Mouse (Mus musculus) adipocyte (in vitro differentiated cells): ENCODE measurements around the gene Slc25a51.

Experiments used
- DNase-seq: peaks from one replicate; pipeline ENCODE4 v3.0.0-alpha.2; 2016; ENCODE audit warnings: low spot score

Slc25a51 gene

DNA sequence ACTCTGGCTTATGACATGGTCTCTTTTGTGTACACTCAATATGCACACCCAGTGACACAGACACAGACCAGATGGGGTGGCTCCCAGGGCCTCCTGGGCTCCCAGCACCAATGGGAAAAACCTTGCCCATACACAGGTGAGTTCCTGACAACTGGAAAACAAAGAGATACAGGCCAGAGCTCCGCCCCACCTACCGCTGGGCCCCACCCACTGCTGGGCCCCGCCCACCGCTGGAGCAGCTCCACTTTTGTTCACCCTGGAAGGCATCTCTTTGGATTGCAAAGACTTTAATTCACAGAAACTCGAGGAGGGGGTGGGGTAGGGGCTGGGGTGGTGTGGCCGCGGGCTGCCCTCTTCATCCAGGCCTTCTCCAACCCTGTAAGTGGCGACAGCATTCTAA is 14.8 kb upstream of the Slc25a51 start:
- no peak for DNase-seq

GRCm38 (mm10) chr4:45422640-45423039 is 14.1 kb upstream of the Slc25a51 start:
- no peak for DNase-seq

DNA sequence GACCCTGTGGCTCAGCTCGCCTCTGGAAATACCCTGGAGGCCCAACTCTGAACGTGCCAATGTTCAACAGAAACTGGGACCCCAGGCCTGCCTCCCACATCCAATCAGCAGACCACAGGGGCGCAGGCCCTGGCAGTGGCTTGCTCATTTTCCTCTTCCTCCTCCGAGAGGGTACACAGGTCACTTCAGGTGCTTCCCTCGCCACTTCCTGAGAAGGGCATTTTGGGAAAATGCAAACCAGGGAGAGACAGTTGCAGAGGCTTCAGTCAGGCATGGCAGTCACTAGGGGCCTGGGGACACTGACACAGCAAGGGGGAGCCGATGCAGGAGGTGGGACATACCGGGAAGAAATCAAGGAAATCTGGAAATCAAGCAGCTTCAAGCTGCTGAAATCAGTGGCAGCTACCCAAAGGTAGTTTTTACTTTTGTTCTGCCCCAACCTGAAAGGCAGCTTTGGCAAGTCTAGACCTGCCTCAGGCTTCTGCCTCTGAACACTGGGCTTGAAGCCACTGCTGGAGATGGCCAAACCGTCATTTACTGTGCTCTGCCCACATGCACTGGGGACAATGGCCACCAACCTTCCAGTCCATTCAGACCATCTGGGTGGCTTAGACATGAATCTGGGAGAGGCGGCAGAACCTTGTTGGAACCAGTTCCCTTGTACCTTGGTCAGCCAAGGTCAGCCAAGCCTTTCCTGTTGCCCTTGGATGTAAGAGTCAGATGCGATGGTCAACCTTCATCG is 13.1 kb upstream of the Slc25a51 start:
- DNase-seq, result no peak

DNA sequence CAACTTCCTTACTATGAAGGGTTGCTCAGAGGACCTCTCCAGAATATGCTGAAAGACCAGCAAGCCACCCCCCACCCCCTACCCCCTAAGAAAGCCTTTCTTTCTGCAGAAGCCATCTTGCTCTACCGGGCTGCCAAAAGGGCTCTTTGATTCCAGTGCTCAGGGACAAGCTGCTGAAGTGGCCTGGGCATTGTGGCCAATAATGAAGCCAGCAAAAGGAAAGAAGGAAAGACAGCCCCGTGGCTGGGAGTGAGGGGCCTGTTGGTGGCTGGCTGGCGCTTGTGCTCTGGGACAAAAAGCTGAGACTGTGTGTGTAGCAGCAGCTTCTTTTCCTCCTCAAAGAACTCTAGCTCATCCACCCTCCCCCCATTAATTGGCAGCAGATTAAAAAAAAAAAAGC is 12.2 kb upstream of the Slc25a51 start:
- DNase-seq, result no peak

DNA sequence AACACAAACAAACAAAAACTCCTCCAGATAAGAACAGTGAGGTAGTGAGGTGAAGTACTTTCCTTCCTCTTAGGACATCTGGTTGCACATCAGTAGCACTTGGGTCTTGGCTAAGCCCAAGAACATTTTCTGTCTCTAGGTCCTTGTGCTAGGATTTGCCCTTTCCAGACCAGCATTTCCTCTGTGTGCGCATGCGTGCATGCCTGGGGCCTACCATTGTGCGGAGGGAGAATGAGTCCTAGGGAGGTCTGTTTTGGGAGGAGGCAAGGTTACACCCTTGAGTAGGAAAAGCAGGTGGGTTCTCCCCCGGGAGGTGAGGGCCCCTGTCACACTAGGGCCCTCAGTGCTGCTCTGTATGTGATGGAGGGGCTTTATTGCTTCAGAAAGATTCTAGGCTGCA is 10.5 kb upstream of the Slc25a51 start:
- DNase-seq, result no peak

DNA sequence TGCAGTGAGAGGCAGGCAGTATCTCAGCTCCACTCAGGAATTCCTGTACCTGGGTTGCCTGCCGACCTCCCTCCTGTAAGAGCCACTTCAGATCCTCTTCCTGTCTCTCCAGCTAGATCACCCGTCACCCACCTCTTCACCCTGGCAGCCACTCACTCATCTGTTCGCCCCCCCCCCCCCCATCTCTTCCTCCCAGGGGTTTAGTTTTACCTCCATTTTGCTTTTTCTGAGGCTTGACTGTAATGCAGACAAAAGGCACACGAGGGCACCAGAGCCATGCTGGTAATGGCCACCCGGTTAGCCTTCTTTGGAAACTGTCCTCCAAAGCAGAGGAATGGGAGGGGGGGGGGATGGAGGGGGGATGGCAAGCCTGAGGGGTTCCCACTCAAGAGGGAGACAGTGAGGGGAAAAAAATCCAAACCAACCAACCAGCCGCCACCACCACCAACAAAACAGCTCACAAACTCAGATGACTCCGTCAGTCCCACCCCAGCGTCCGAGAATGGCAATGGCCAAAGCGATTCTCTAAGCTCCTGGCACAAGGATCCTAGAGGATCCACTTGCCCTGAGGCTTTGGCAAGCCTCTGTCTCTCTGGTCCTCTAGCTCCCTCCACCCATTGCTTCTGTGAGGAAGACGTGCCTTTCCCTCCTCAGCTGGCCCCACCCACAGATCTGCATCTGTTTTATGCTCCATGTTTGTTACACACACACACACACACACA is 9.8 kb upstream of the Slc25a51 start:
- DNase-seq, result peak; percentile 68

- no peak for DNase-seq
Measured at GRCm38 (mm10) chr4:45416314-45416713, 7.7 kb upstream of the Slc25a51 start.

DNA sequence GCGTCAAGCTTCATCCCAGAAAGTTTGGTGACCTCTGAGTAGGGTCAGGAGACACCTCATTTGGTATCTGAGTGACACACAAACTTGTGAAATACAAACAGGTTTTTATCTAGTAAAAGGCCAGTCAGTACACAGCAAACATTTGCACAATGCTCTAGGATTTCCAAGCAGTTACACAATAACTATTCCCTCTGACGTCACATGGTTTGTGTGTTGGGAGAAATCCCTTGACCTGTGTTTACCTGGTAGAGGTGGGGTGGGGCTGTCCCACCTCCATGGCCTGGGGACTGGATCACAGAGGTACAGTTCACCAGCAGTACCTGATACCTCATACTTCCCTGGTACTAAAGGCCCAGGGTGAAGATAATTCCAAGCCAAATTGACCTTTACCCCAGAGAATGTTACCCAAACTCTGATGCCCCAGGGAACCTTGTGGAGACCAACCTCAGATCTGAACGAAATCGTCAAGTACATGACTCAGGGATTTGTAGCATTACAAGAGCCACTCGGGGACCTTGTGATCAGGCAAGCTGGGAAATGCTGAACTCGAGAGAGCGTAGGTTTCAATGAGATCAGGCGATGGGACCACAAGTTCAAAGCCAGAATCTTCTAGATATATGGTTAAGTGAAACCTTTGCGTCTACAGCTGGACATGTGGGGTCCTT is 5.2 kb upstream of the Slc25a51 start:
- DNase-seq, result peak; percentile 48

DNA sequence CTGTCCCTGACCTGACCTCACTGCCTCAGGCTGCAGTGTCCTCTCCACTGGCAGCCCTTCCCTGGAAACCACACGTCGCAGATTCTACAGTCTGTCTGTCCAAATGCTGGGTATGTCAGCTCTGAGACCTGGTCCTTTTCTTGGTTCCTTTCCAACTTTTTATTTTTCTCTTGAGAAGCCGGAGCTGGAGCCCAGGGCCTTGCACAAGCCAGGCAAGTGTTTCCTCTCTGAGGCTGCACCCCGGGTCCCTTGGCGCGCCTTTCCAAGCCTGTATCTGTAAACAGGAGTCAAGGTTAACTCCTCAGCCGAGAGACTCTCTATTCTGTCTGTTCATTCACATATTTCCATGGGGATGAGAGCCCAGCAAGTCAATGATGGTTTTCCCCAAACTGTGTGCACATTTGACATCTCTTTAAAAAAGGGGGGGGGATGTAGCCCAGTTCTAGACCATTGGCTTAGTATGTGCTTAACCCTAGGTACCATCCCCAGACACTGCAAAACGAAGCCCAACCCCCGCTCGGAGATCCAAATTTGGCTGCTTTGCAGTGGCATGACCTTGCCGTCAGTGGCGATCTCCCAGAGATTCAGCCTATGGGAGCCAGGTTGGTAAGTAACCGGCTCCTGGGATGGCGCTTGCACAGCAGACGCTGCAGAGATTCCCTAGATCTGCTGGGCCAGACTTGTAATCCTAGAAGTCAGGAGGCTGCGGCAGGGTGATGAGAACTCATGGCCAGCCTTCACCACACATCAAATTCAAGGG is 4.0 kb upstream of the Slc25a51 start:
- peak; percentile 26 for DNase-seq

DNA sequence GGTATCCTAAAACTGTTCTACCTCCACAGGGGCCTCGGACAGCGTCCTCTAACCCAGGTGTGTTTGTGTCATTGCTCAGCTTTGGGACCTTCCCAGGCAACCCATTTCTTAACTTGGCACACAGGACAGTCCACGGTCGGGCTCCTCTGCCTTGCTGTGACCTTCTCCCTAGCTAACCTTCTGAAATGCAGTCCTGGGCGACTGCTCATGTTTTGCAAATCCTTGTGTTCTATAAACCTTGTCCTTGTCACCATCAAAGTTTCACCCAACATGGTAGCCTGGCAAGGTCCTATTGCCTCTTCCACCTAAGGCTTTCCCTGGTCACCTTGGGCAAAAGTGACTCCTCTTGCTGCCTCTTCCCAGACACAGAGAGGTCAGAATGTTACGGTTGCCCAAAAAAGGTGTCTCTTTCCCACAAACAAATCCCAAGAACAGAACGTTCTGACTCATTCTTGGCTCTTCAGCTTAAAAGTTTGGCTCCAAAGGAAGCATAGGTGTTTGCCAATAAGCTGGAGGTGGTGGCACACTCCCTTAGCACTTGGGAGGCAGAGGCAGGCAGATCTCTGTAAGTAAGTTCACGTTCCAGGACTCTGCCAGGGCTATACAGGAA is 2.7 kb upstream of the Slc25a51 start:
- DNase-seq, result no peak

DNA sequence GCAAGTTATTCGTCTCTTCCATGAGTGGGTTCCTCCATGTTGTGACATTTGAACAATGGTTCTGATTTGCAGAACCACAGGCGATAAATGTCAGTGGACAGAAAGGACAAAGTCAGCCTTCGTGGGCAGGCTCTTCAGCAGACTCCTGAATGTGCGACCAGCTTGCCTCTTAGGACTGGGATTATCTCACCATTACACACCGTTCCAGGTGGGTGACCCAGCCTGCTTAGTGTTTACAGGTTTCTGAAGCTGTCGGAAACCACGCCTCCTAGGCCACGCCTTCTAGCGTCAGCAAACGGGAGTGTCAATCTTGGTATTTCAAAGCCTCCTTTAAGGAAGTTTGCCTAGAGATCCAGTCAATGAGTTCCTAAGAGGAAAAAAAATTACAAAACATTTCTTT is 704 bp upstream of the Slc25a51 start:
- peak; percentile 84 for DNase-seq

DNA sequence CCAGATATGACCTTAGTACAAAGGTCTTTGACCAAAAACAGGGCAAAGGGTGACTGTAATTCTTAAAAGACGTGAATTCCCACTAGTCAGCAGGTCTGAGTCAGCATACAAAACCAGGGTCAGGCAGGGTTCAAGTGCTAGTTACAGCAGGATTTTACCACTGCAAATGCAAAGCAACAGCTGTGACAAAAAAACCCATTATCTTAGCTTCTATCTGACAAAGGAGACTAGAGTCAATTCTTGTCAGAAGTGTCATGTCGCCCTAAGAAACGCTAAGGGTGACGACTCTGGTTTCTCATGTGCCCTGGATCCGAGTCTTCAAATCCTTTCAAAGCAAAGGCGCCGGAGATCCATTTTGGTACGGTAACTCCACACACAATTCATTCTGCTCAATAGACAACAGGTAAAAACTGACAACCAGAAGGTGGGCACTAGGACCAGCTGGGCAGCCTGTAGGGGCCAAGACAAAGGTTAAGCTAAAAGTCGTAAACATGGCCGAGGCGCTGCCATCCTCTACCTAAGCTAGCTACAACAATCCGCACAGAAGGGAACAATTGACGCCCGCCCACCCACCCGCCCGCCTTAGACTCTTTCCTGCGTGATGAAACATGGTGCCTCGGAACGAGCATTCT is 747 bp downstream of the Slc25a51 start:
- peak; percentile 71 for DNase-seq

DNA sequence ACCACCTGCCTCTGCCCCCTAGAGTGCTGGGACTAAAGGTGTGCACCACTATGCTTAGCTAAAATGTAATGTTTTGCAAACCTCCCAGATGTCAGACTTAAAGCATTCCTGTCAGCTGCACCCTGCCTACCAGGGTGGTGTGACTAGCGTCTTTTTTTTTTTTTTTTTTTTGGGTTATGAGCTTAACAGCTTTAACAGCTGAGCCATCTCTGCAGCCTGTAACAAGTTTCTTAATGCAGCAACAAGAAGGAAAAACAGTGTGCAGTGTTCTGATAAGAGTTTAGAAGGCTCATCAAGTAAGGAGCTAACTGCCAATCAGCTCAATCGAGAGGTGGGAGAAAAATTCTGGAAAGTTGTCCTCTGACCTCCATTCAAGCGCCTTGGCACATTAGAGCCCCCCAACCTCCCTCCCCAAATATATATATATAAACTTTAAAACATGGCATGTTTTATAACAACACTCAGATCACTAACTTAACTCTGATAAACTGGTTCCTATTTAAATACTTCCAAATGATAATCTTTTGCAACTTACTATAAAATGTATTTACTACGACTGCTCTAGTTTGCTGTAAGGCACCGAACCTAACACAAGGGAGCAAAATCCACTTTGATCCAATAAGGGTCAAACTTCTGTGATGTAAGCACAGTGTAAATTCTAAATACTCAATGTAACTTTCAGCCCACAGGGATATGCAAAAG is 1.4 kb downstream of the Slc25a51 start:
- no peak for DNase-seq

GRCm38 (mm10) chr4:45406397-45406796 is 2.2 kb downstream of the Slc25a51 start:
- DNase-seq, result peak; percentile 31

- DNase-seq, result no peak
Measured at GRCm38 (mm10) chr4:45405315-45405714, 3.3 kb downstream of the Slc25a51 start.

DNA sequence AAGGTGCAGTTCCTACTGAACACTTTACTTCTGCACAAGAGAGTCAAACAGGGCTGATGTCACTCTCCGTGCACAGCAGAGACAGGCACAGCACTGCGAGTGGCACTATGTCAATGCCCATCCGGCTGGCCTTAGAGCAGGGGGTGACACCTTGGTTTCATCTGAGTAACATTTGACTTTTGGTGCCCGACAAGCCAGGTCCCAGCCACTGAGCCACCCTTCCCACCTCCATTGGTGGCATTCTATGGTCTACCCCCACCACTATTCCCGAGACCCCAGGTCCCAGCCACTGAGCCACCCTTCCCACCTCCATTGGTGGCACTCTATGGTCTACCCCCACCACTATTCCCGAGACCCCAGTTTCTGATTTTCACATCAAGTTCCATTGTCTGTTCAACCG is 4.5 kb downstream of the Slc25a51 start:
- no peak for DNase-seq

DNA sequence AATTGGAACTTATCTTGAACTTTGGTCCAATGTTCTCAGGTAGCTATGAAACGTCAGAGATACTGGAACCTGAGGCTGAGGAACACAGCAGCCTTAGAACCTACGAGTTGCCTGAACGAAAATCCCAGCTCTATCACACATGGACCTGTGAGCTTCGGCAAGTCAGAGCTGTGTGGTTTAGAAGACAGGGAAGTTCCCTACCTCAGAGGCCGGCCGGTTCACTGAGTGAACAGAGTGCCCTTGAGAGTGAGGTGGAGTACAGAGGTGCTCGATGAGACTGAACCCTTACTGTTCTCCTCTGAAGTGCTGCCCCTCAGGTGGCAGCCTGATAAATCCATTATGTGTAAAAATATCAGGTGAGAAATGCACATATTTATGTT is 5.1 kb downstream of the Slc25a51 start:
- no peak for DNase-seq

DNA sequence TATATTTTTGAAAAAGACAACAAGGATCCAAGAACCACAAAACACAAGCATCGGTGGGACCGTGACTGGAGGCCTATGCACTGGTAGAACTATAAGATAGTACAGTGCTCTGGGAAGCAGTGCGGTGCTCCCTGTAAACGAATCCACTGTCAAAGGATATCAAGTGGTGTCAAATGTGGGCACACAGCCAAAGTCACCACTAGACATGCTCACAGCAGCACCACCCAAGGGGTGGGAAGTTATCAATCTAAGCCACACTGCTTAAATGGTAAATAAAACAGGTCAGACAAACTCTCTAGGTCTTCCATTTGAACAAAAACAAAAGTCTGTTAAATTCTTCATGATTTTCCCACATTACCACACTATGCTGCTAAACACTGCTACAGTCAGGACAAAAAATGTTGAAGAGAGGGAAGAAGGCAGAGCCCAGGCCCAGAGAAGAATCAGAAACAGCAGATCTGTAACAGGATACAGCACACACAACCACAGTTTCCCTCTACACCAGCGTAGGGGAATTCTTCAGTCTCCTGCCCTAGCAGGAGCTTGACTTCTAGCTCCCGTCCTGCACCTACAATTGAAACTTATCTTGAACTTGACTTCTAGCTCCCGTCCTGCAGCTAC is 5.6 kb downstream of the Slc25a51 start:
- DNase-seq, result no peak

DNA sequence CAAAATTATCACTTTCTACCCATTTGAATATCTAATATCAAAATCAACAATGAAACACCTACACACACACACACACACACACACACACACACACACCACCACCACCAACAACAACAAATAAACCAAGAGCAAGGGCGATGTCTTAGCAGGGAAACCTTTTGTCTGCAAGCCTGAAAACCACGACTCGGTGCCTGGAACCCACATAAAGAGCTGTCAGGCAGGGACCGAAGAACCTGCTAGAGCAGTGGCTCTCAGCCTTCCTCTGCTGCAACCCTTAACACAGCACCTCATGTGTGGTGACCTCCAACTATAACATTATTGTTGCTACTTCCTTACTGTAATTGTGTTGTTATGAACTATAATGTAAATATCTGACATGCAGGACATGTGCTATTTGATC is 6.3 kb downstream of the Slc25a51 start:
- no peak for DNase-seq

- DNase-seq, result no peak
Measured at GRCm38 (mm10) chr4:45399421-45400210, 8.9 kb downstream of the Slc25a51 start.
